ENCODE assay signal across 25 mouse cellular contexts in the genomic region with DNA sequence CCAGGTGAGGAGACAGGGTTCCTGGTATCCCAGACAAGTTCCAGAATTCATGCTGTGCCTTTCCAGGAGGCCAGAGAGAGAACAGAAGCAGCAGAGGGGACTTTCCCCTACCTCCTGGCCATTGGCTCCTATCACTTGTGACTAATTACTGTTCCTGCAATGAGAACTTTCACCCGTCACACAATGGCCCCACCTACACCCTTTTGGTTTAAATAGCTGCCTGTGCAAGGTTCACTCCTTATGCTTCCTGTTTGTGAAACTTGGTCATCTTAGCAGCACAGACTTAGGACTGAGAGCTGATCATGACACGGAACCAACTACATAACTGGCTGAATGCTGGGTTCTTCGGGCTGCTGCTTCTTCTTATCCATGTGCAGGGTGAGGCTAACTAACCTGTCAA. TPM values are rescaled to one million over a fixed set of nuclear protein-coding genes. Genes with fewer than 3 reads are reported as not detected.
DNase-seq lines count a peak whose midpoint lies in the region; ATAC-seq and TF ChIP-seq lines count a peak whose summit lies in the region.
"Had no signal": no experiment of that assay in that cellular context is flagged by ENCODE, and none has a peak within 500 bp of the region (broad histone marks: within the 10 kb centered on the region; RNA-seq: fewer than 3 reads in every experiment).

A gene (plus strand): TSS at position 238 of the 400 bp plus-strand sequence.

- no peak for TF ChIP-seq POLR2A in CH12.LX (IDR thresholded peaks at IDR 0.05; ENCODE audit: low read depth, low read length)

- no peak within 1 kb of the TSS for H3K27ac ChIP-seq in kidney, embryonic 16.5 days (ENCODE audit: low read length)
- H3K27ac ChIP-seq in CH12.LX (ENCODE audit: insufficient read depth, low read depth) = no peak within 1 kb of the TSS
- H3K27ac ChIP-seq in intestine, postnatal 0 days (ENCODE audit: low read depth, low read length) = peak within 1 kb of the TSS; percentile 29; the same call in 1 of the 2 replicates
- no peak within 1 kb of the TSS for H3K27ac ChIP-seq in forebrain, embryonic 12.5 days
- H3K27ac ChIP-seq: forebrain, embryonic 15.5 days; heart, adult 2 months; heart, embryonic 15.5 days; hindbrain, embryonic 10.5 days; limb, embryonic 13.5 days; liver, embryonic 15.5 days had no signal

- dilution Hi-C loops in CH12.LX (cut with MboI; ENCODE audit: extremely low pct_ligation_motif_present, extremely low pct_unique_long_range_greater_than_20kb, low sequenced_read_pairs) = no loop called here

- H3K4me3 ChIP-seq in kidney, embryonic 16.5 days (ENCODE audit: low read length) = no peak within 1 kb of the TSS
- H3K4me3 ChIP-seq in CH12.LX (replicated peaks in 1 of 3; ENCODE audit: low read depth in 2 of 3, low read length in 2 of 3, poor library complexity in 1 of 3) = peak within 1 kb of the TSS in 1 of 3 experiments; percentile 50
- H3K4me3 ChIP-seq in intestine, postnatal 0 days (ENCODE audit: low read depth, low read length) = no peak within 1 kb of the TSS
- no peak within 1 kb of the TSS for H3K4me3 ChIP-seq in forebrain, embryonic 12.5 days (replicated peaks)
- H3K4me3 ChIP-seq: erythroblast, embryonic 14.5 days; forebrain, embryonic 15.5 days; heart, adult 2 months; heart, embryonic 15.5 days; hindbrain, embryonic 10.5 days; limb, embryonic 13.5 days; liver, embryonic 15.5 days had no signal

- no peak for TF ChIP-seq CTCF in CH12.LX (conservative IDR thresholded peaks at IDR 0.05 in 1 of 2, IDR thresholded peaks at IDR 0.05 in 1 of 2; ENCODE audit: low read depth in 2 of 2, low read length in 2 of 2)
- no peak for TF ChIP-seq CTCF in intestine, postnatal 0 days (IDR thresholded peaks at IDR 0.05; ENCODE audit: low read depth)

- TF ChIP-seq RAD21 in CH12.LX (IDR thresholded peaks at IDR 0.05; ENCODE audit: low read depth, low read length) = no peak

- no peaks in the 10 kb centered on the region for H3K27me3 ChIP-seq in kidney, embryonic 16.5 days (ENCODE audit: insufficient read depth, low read length)
- H3K27me3 ChIP-seq in CH12.LX (replicated peaks) = no peaks in the 10 kb centered on the region
- H3K27me3 ChIP-seq in intestine, postnatal 0 days (replicated peaks; ENCODE audit: control insufficient read depth, insufficient read depth, low read length) = peaks cover 10% of the 10 kb centered on the region; the same call in 1 of the 2 replicates
- no peaks in the 10 kb centered on the region for H3K27me3 ChIP-seq in forebrain, embryonic 12.5 days
- H3K27me3 ChIP-seq: forebrain, embryonic 15.5 days; heart, embryonic 15.5 days; limb, embryonic 13.5 days; liver, embryonic 15.5 days had no signal

- H3K9ac ChIP-seq in kidney, embryonic 16.5 days (replicated peaks; ENCODE audit: low read length) = no peak within 1 kb of the TSS
- no peak within 1 kb of the TSS for H3K9ac ChIP-seq in CH12.LX (ENCODE audit: insufficient read depth, low read depth)
- no peak within 1 kb of the TSS for H3K9ac ChIP-seq in intestine, postnatal 0 days (ENCODE audit: low read depth, low read length)
- no peak within 1 kb of the TSS for H3K9ac ChIP-seq in forebrain, embryonic 12.5 days
- H3K9ac ChIP-seq: forebrain, embryonic 15.5 days; heart, embryonic 15.5 days; limb, embryonic 13.5 days; liver, embryonic 15.5 days had no signal

- H3K36me3 ChIP-seq in kidney, embryonic 16.5 days (ENCODE audit: insufficient read depth, low read length) = no peaks in the 10 kb centered on the region
- peaks cover 0 to 7% of the 10 kb centered on the region in 2 experiments for H3K36me3 ChIP-seq in CH12.LX (replicated peaks in 1 of 2; ENCODE audit: control insufficient read depth in 1 of 2, insufficient read depth in 1 of 2, low read length in 1 of 2)
- H3K36me3 ChIP-seq in intestine, postnatal 0 days (ENCODE audit: control insufficient read depth, insufficient read depth) = no peaks in the 10 kb centered on the region
- H3K36me3 ChIP-seq in forebrain, embryonic 12.5 days (replicated peaks) = no peaks in the 10 kb centered on the region
- H3K36me3 ChIP-seq: forebrain, embryonic 15.5 days; heart, embryonic 15.5 days; hindbrain, embryonic 10.5 days; limb, embryonic 13.5 days; liver, embryonic 15.5 days had no signal

- DNase-seq in kidney, adult 9 months = peak; percentile 86
- DNase-seq in CH12.LX (ENCODE audit: extremely low read depth) = peak; percentile 72
- DNase-seq in testis, postnatal 14 days (ENCODE audit: low spot score) = no peak
- no peak for DNase-seq in thymus, postnatal 4 days
- DNase-seq: adrenal gland, postnatal 25 days; cerebellum, adult 8-10 months; heart, adult 2 months; right cerebral cortex, postnatal 4 days; thymus, adult 18-20 months had no signal

- no peaks in the 10 kb centered on the region for H3K79me2 ChIP-seq in CH12.LX (replicated peaks; ENCODE audit: control insufficient read depth, extremely low read depth, insufficient read depth, poor library complexity, severe bottlenecking)

- 0 out of 2 replicates have a peak, but pooled peaks have one; percentile 9 for TF ChIP-seq EP300 in CH12.LX (IDR thresholded peaks at IDR 0.05; ENCODE audit: low read length)

- no peaks in the 10 kb centered on the region for H3K9me3 ChIP-seq in kidney, embryonic 16.5 days (ENCODE audit: low read length)
- no peaks in the 10 kb centered on the region for H3K9me3 ChIP-seq in CH12.LX (replicated peaks; ENCODE audit: low read length)
- no peaks in the 10 kb centered on the region for H3K9me3 ChIP-seq in intestine, postnatal 0 days (ENCODE audit: control insufficient read depth)
- no peaks in the 10 kb centered on the region for H3K9me3 ChIP-seq in forebrain, embryonic 12.5 days
- H3K9me3 ChIP-seq: forebrain, embryonic 15.5 days; heart, embryonic 15.5 days; hindbrain, embryonic 10.5 days; limb, embryonic 13.5 days; liver, embryonic 15.5 days had no signal

- H3K4me1 ChIP-seq in kidney, embryonic 16.5 days (ENCODE audit: insufficient read depth, low read length) = no peaks in the 10 kb centered on the region
- peaks cover 0 to 34% of the 10 kb centered on the region in 2 experiments; a peak in 2 of 4 replicates for H3K4me1 ChIP-seq in CH12.LX (ENCODE audit: control insufficient read depth in 1 of 2, insufficient read depth in 2 of 2)
- H3K4me1 ChIP-seq in intestine, postnatal 0 days (replicated peaks; ENCODE audit: control insufficient read depth, insufficient read depth, low read length) = no peaks in the 10 kb centered on the region; the same call in 1 of the 2 replicates
- H3K4me1 ChIP-seq in forebrain, embryonic 12.5 days = no peaks in the 10 kb centered on the region
- H3K4me1 ChIP-seq: forebrain, embryonic 15.5 days; heart, embryonic 15.5 days; hindbrain, embryonic 10.5 days; limb, embryonic 13.5 days; liver, embryonic 15.5 days had no signal

- in situ Hi-C loops in CH12.LX (cut with MboI; ENCODE audit: low pct_ligation_motif_present, low pct_unique_long_range_greater_than_20kb, low sequenced_read_pairs) = no loop called here

- H3K4me2 ChIP-seq in kidney, embryonic 16.5 days (replicated peaks; ENCODE audit: low read depth, low read length) = no peak within 1 kb of the TSS
- no peak within 1 kb of the TSS for H3K4me2 ChIP-seq in CH12.LX (ENCODE audit: insufficient read depth, low read depth, poor library complexity, severe bottlenecking)
- H3K4me2 ChIP-seq in intestine, postnatal 0 days (replicated peaks; ENCODE audit: low read depth) = no peak within 1 kb of the TSS
- H3K4me2 ChIP-seq in forebrain, embryonic 12.5 days = no peak within 1 kb of the TSS
- H3K4me2 ChIP-seq: forebrain, embryonic 15.5 days; heart, embryonic 15.5 days; limb, embryonic 13.5 days; liver, embryonic 15.5 days had no signal

- ATAC-seq in kidney, embryonic 16.5 days (ENCODE audit: low FRiP score, low TSS enrichment) = no peak
- peak; percentile 96 for ATAC-seq in intestine, postnatal 0 days
- ATAC-seq in forebrain, embryonic 12.5 days (ENCODE audit: low FRiP score) = no peak
- ATAC-seq: forebrain, embryonic 15.5 days; Patski had no signal

- WGBS in kidney, embryonic 16.5 days = 66% methylated on average over 3 of the region's 3 CpGs
- WGBS in intestine, postnatal 0 days = 40% methylated on average over 3 of the region's 3 CpGs
- 88% methylated on average over 3 of the region's 3 CpGs for WGBS in forebrain, embryonic 12.5 days

TF ChIP-seq in CH12.LX, 34 proteins besides CTCF, POLR2A, EP300 and RAD21:
- TF ChIP-seq JUND (conservative IDR thresholded peaks at IDR 0.05; ENCODE audit: low read depth, low read length) (no peak), TCF12 (IDR thresholded peaks at IDR 0.05; ENCODE audit: low read depth, low read length) (peak; percentile 28; the same call in 1 of the 2 replicates), SMC3 (IDR thresholded peaks at IDR 0.05; ENCODE audit: low read depth, low read length) (no peak), SIN3A (IDR thresholded peaks at IDR 0.05; ENCODE audit: low read length) (no peak), TBP (conservative IDR thresholded peaks at IDR 0.05; ENCODE audit: low read depth, low read length) (peak; percentile 79), MXI1 (IDR thresholded peaks at IDR 0.05; ENCODE audit: low read depth, low read length) (no peak)

RNA-seq across cellular contexts. Expression of the gene that starts here (rescaled TPM):
- polyA plus RNA-seq in kidney, embryonic 16.5 days (2015; fragmentation: Nextera tagmentation; extraction: Ambion mirVana) = 0.28 TPM in 1 of 2 replicates, not detected in the other
- total RNA-seq in CH12.LX (2012; rRNA removed) (5.7 and 6.2 TPM in 2 replicates), CH12.LX (2014; rRNA removed) (15.6 and 16.7 TPM in 2 replicates)
- polyA plus RNA-seq in CH12.LX (2012; ENCODE audit: insufficient read length, low read depth) = 65.5 and 67.4 TPM in 2 replicates
- polyA plus RNA-seq in intestine, postnatal 0 days (2015; fragmentation: Nextera tagmentation; extraction: Ambion mirVana) = 6.1 and 7.2 TPM in 2 replicates
- not detected in 2 replicates for polyA plus RNA-seq in forebrain, embryonic 12.5 days (2016; fragmentation: Nextera tagmentation; extraction: Ambion mirVana)
- total RNA-seq: adrenal gland, postnatal 25 days; common myeloid progenitor, adult 5-6 weeks; heart, adult 2 months; layer of hippocampus, postnatal 10 days; left cerebral cortex, postnatal 10 days; monocyte, adult 5-6 weeks had no signal
- polyA plus RNA-seq: embryonic facial prominence, embryonic 11.5 days; erythroblast, embryonic 14.5 days; forebrain, embryonic 15.5 days; heart, adult 2 months; heart, embryonic 15.5 days; hindbrain, embryonic 10.5 days; limb, embryonic 13.5 days; neural tube, embryonic 14.5 days; Patski had no signal

Comparison
In these comparisons a context has a peak if more than half of its experiments do, and no peak if none do; other contexts are left out.
1. DNase-seq: peak in kidney, adult 9 months (single experiment) and CH12.LX (single experiment); none in testis, postnatal 14 days (single experiment) and thymus, postnatal 4 days (single experiment).